Mouse (Mus musculus): ENCODE data around the gene Wee1. TPM values are rescaled to one million over a fixed set of nuclear protein-coding genes. Genes with fewer than 3 reads are reported as not detected.
"Not testable (repeated sequence)": the region's sequence is repeated elsewhere in the genome, so short reads cannot be mapped to it uniquely, and the experiment has no call there.

The Wee1 gene
- total RNA-seq, 2 experiments from 2014 or later = 1.6 to 3.1 TPM

GRCm38 (mm10) chr7:110122565-110123422 lies 948 bp downstream of the Wee1 start:
- peak; percentile 88 for DNase-seq

DNA sequence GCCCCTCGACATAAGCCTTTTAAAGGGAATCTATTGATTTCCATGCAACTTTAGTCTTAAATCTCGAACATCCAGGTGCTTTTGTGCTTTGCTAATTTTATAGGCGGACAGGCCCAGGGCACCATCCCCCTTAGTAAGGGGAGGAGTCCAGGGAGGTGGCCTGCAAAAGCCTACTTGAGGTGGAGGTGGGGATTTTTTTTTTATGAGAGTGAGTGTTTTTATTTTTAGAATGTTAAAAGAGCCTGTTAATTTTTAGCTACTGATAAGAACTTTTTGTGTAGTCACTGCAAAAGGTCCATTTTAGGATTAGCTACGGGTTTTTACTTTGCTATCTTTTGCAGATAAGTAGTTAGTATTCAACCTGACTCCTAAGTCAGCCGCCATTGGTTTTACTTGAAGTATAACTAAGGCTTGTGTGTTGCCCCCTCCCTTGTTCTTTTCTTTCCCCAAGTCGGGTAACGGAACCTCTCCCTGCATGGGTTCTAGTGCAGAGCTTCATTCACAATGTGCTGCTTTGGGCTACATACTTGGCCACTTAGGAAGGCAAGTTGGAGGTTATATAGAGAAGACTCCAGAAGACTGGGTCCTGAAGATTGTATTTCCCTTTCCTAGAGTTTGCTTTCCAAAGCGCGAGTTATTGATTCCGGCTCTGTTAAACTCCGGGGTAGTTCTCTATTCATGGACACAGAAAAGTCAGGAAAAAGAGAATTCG lies 2.2 kb downstream of the Wee1 start:
- no peak for DNase-seq

DNA sequence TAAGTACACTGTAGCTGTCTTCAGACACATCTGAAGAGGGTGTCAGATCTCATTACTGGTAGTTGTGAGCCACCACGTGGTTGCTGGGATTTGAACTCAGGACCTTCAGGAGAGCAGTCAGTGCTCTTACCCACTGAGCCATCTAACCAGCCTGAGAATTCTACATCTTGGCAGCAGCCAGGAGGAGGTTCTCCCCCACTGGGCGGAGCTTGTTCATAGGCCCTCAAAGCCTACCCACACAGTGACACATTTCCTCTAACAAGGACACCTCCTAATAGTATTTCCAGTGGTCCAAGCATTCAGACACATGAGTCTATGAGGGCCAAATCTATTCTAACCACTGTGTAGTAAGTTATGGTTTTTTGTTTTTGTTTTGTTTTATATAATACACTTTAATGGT lies 6.7 kb downstream of the Wee1 start:
- no peak for DNase-seq

GRCm38 (mm10) chr7:110132272-110132671 lies 10.4 kb downstream of the Wee1 start:
- DNase-seq = not testable (repeated sequence)

DNA sequence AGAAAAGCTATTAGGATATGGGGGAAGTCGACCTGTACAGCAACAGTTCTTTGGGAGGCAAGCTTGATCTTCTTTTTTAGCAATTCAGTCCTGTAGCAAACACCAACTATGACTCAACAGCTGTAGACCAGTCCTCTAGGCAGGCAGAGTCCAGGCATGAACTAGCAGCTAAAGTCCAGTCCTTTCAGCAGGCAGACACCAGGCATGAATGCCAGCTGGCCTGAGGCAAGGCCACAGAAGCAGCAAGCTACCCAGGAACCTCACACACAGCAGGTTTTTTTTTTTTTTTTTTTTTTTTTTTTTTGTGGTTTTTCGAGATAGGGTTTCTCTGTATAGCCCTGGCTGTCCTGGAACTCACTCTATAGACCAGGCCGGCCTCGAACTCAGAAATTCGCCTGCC lies 12.1 kb downstream of the Wee1 start:
- DNase-seq = no peak

DNA sequence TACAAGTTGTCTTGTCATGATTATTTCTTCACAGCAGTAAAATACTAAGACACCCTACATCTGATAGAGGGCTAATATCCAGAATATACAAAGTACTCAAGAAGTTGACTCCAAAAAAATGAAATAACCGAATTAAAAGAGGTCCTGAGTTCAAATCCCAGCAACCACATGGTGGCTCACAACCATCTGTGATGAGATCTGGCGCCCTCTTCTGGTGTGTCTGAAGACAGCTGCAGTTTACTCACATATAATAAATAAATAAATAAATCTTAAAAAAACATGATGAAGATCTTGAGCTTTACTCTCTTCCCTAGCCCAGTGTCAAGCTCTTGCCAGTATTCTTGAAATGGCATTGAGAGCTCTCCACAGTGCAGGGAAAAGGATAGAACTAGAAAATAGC lies 16.7 kb downstream of the Wee1 start:
- DNase-seq = no peak

- DNase-seq = no peak
Measured at GRCm38 (mm10) chr7:110143863-110144262, 22.0 kb downstream of the Wee1 start.

GRCm38 (mm10) chr7:110152891-110153290 lies 31.0 kb downstream of the Wee1 start:
- DNase-seq = no peak

- no peak for DNase-seq
Measured at GRCm38 (mm10) chr7:110156712-110157260, 34.9 kb downstream of the Wee1 start.

- no peak for DNase-seq
Measured at GRCm38 (mm10) chr7:110157261-110157910, 35.5 kb downstream of the Wee1 start.

DNA sequence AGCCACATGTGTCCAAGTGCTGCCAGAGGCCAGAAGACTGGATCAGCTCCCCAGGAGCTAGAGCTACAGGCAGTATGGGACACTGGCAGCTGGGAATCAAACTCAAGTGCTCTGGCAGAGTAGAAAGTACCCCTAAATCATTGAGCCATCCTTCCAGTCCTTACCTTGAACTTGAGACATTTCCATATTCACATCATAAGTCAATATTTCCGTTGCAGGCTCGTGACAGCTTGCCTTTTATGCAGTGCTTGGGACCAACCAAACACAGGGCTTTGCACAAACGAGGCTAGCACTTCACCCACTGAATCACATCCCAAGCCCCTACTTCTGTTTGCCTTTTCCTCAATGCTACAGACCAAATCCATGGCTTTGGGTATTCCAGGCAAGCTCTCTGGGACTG lies 36.2 kb downstream of the Wee1 start:
- DNase-seq = no peak

DNA sequence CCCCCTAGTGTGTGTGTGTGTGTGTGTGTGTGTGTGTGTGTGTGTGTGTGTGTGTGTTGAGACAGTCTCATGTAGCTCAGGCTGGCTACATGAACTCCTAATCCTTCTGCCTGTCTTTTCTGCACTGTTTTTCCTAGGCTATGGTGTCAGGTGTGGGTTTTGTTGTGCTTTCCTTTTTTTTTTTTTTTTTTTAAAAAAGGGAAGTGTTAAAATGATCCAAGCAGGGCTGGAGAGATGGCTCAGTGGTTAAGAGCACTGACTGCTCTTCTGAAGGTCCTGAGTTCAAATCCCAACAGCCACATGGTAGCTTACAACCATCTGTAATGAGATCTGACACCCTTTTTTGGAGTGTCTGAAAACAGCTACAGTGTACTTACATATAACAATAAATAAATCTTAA lies 38.3 kb downstream of the Wee1 start:
- not testable (repeated sequence) for DNase-seq

DNA sequence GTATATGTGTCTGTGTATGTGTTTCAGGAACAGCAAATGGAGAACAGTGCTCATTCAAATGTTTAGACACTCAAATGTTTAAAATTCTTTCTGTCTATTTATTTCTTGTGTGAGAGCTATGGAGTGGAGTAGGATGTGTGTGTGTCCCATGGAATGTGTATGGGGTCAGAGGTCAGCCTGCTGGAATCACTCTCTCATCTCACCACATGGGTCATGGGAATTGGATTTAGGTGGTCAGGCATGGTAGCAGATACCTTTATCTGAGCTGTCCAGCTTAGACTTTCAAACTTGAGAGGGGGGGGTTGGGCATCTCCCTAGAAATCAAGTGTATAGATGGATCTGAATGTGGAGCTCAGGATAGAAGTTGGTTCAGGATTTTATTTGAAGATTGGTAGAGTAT lies 38.8 kb downstream of the Wee1 start:
- DNase-seq = no peak

- no peak for DNase-seq
Measured at GRCm38 (mm10) chr7:110163024-110163423, 41.2 kb downstream of the Wee1 start.

DNA sequence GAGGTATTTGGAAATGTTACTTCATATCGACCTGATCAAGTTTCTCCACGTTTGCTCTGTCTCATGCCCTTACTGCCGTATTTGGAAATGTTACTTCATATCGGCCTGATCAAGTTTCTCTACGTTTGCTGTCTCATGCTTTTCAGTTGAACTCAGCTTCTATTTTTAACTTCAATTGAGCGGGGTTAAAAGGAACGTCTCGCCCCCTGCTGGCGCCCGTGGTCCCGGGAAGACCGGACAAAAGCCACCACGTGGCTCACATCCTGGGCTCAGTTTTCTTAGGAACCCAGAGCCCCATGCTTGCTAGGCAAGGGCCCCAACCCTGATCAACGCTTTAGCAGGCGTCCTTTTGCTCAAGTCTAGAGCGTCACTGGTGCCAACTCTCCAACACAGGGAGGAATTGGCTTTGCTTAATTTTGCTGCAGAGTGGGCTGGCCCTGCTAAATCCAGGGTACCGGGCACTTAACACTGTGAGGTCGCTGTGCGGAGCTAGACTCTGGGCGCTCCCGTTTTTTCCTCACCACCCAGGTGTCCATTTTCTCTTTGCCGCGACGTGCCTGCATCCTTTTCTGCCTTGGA lies 42.3 kb downstream of the Wee1 start:
- peak; percentile 80 for DNase-seq

GRCm38 (mm10) chr7:110164712-110165122 lies 42.9 kb downstream of the Wee1 start:
- DNase-seq = peak; percentile 89

DNA sequence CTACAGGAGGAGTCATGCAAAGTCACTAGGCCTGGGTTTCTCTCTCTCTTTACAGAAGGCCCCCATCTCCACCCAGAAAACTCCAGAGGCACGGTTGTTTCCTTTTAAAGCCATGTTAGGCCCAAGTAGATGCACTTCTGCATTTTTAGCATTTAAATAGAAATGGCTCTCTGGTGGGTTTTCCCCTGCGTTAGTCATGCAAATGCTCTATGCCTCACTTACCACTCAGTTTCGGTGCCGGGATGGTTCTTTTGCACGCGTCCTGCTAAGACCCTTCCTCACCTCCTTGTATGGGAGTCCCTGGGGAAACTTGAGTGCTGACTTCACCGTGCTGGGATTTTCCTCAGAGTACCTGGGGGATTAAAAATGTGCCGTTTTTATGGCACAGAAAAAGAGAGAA lies 44.4 kb downstream of the Wee1 start:
- no peak for DNase-seq

GRCm38 (mm10) chr7:110179208-110179607 lies 57.4 kb downstream of the Wee1 start:
- no peak for DNase-seq

DNA sequence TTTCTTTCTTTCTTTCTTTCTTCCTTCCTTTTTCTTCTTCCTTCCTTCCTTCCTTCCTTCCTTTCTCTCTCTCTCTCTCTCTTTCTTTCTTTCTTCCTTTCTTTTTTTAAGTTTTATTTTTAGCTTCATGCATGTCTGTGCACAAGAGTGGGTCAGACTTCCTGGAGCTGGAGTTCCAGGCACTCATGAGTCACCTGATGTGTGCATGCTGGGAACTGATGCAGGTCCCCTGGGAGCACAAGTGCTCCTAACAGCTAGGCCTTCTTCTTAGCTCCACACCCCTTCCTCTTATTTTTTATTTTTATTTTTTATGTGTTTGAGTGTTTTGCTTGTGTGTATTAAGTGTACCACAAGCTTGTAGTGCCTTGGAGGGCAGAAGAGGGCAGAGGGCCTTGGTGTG lies 58.8 kb downstream of the Wee1 start:
- no peak for DNase-seq

- no peak for DNase-seq
Measured at GRCm38 (mm10) chr7:110181446-110181845, 59.6 kb downstream of the Wee1 start.

DNA sequence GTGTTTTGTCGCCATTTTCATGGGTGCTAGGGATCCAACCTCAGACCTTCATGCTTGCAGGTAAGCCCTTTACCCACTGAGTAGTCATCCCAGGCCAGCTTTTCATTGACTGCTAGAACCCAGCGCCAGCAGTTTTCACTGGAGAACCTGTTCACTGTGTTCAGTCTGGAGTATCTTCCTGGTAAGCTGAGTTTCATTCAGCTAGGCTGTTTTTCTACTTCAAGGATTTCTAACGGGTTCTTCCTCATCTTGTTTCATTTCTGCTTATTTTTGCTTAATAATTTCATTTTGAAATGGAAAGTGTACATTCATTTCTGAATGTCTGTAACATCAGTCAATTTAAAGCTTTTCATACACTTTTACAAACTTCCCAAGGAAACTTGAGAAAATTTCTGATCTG lies 62.8 kb downstream of the Wee1 start:
- DNase-seq = no peak

DNA sequence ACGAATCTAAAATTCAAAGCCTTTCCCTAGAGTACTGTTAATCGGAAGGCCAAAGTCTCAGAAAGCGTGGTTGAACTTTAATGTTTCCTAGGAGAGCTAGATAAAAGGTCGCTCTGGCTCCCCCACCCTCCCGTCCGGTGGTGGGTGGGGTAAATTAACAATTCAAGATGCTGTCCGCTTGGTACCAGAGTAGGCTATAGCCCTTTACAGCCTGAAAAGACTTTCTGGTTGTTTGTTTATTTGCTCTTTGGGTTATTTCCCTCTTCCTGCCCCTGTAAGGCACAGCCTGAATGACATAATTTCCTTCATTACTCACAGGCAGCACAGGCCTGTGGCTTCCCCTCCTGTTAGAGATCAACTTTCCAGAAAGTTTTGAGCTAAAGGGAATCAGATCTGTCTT lies 68.1 kb downstream of the Wee1 start:
- DNase-seq = no peak
